Mouse (Mus musculus) spleen, postnatal 4 days (tissue): ENCODE data around the gene Tspan9.

ENCODE experiments used
- DNase-seq, 2 experiments: peaks; one replicate each; pipeline ENCODE4 v3.0.0; 2022; ENCODE audit warnings: low spot score in 2 of 2

Tspan9 gene

DNA sequence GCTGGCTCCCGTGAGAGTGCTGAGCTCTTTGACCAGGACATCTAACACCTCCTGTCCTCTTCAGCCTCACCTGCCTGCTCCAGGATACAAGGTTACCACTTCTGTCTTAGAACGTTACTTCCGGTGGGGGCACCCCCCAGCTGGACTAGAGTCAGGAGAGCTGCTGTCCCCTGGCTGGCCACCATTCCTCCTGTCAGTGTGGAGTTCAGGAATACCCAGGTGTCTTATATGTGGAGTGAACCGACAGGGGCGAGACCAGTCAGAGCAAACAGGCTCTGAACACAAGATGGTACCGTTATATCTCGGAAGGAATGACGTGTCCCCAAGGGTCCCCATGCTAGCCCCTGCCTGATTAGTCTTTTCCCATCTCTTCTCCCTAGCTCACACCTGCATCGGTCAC lies 106.8 kb downstream of the Tspan9 start:
- DNase-seq = no peak

DNA sequence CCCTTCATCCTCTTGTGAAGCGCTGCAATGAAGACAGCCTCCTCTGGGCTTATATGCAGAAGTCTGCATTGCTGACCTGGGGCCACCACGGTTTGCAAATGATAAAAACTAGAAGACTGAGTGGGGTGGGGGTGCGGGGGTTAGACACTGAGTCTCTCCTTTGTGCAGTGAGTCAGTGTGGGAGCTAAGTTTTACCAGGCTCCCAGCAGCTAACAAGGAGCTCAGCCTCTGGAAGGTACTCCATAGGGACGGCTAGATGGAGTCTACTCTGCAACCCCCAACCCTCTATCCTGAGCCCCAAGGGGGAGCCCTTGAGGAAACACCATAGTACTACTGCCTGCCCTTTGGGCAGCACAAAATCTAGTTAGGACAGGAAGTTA lies 107.5 kb downstream of the Tspan9 start:
- no peak for DNase-seq

DNA sequence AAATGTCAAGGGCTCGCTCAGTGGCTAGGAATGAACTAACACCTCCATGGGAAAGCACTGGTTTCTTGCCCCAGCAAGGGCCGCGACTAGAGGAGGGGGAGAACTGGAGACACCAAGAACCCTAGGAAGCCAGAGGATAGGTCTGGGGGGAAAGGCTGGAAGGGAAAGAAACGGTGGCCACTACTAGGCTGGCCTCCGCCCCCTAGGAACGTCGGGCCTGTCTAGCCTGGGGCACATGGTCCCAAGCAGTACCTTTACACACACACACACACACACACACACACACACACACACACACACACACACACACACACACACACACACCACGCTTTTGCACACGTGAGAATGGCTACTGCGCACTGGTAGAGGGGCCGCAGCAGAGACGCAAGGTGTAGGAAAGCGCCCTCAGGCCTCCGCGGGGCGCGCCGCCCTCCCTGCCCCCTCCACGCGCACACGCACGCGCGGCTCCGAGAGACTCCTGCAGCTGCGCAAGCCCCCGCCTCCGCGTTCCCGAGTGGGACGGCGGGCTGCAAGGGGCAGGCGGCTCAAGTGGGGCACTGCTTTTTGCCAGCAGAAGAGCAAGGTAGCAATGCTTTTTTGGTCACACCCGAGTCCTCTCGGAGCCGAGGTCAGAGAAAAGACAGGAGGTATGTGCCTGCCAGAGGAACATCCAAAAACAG lies 108.0 kb downstream of the Tspan9 start:
- DNase-seq = no peak

DNA sequence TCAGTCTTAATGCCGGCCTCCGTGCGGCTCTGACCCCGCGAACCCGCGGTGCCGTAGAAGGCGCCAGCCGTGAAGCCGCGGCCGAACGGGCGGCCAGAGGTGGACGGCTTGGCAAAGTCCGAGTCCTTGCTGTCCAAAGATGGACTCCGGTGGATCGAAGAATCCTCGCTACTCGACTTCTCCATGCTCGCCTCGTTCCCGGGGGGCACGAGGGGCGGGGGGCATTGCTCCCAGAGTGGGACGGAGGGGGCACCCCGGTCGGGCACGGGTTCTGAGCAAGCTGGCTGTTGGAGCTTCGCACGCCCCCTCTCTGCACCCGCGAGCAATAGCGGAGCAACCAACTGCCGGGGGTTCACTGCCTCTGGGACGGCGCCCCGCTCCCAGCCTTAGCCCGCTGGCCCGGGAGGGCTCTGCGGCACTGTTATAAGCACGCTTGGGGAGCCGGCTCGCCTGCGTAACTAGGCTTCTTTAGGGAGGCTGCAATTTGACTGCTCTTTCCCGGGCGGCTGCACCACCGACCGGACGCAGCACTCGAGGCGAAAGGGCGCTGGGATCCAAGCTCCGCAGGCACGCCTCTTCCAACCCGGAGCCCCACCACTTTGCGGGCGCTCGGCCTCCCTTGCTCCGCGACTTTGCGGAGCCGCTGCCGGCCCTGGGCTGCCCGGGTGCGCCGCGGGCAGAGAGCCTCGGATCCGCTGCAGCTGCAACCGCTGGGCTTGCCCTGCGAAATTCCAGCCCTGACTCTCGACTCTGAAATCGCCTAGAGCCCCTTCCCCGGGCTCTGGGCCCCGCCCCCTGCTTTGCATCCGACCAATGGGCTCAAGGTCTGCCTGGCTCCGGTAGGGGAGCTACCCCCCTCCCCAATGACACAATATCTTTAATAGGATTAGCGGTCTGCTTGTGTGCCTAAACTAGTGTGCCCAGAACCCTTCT lies 108.8 kb downstream of the Tspan9 start:
- DNase-seq = no peak

DNA sequence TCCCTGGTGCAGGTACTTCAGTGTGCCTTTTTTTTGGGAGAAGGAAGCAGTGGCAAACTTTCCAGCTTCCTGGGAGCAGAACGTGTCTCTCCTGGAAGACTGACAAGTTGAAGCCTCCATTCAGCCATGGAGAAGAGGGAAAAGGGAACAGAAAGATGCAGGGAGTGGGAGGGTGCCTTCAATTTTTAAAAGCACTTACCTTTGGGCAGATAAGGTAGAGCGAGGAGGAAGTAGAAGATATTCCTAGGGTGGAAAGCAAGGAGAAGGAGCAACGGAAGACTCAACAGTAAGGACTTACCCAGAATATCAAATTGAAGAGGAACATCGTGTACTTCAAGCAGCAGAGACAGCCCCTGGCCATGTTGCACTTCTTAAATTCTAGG lies 109.5 kb downstream of the Tspan9 start:
- DNase-seq = no peak

DNA sequence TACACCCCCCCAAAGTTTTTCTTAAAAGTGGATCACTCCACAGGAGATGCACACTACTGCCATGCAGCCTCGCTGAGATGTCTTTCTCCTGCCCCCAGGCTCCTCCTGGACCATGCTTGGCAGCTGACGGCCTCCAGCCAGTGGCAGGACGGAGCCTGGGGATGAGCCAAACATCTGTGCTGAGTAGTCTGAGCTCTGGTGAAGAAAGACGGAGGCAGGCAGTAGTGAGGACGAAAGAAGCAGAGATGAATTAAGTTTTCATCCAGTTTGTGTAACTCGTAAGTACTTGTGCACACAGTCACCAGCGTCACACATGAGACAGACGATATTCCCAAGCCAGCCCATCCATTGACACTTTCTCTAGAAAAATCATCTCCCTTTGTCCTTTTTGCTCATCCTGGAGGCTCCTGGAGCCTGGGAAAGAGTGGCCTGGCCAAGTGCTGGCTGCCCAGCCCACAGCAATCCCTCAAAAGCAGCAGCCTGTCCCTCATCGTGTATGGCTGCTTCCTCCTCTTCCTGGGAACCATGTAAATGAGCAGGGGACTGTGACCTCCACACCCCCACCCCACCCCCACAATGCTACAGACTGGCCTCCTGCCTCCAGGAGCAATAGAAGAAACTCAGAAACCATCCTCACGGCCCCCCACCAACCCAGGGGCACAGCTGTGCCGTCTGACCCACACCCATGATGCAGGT lies 110.1 kb downstream of the Tspan9 start:
- no peak for DNase-seq

DNA sequence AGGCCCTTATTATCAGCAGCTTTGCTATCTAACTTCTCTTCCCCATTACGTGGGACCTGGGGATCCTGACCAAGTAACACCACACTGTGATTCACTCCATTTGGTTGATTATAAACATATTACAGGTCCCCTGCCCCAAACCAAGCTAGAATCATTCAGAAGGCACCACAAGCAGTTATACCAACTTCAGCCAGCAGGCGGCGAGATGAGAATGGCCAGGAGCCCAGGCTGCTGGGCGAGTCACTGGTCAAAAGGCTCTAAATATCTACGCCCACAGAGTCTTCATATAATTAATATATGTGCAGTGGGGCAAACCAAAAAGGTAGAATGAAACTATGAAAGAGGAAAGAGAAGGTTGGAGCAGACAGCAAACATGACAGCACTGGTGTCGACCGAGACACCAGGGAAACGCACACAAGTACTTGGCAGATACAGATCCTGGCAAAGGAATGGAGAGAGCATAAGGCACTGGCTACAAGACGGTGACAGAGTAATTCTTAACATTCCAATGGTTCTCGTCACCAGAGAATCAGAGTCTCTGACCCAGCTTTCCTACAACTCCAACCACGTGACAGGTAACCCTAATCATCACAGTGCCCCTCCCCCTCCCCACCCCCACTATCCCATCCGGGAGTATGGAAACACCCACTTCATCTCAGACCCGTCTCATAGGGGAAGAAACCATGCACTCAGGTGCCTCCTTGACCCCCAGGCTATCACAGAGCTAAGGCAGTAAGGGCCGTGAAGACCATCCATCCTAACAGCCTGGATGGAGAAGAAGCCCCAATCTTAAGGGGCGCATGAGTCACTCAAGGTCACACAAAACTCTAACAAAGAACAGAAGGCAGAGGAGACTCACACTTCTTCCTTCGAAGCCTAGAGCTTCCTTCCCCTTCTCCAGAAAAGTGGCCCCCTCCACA lies 110.9 kb downstream of the Tspan9 start:
- peak; percentile 45 to 81 for DNase-seq

DNA sequence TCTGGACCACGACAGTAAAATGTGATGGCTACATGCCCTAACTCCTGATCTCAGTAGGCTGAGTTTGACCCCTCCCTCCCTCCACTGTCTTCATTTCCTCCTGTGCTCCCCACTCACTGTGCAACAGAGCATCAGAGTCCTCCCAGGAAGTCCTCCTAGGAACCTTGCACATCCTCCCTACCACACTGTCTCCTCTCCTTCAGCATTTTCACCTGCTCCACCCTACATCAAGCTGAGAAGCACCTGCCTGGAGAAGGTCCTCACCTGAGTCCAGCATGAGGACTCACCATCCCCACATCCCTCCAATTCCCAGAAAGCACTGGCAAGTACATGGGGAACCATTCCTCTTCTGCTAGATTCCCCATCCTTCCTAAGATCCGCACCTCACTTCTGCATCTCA lies 111.8 kb downstream of the Tspan9 start:
- no peak for DNase-seq

DNA sequence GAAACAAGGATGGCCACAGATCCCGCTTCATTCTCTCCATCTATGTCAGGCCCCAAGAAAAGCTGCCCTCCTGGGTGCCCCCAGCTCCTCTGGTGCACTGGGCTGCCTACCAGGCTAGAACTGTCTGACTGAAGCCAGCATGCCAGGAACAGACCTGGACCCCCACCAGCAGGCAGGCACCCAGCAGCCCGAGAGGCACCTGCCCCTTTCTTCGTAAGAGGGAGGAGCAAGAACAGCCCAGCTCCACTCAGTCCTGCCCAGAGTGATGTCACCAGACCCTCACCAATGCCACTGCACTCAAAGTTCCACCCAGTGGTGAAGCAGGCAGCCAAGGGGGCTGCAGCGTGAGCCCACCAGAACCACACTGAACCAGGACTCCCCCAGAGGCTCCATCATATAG lies 112.3 kb downstream of the Tspan9 start:
- no peak for DNase-seq

DNA sequence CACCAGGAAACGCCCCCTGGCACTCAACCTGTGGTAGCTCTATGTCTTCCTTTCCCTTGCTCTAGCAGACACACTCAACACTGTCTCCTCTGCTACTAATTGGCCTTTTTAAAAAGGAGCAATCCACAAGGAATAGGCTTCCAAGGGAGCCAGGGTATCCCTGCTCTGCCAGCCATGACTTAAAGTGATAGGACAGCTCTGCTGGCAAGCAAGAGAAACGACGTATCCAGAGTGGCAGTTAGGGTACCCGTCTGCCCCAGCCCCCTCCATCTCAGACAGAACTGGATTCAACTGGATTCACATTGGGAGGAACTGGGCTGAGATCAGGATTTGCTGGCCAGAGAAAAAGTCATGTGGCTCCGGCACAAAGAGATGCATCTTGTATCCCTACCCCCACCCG lies 112.9 kb downstream of the Tspan9 start:
- no peak for DNase-seq

DNA sequence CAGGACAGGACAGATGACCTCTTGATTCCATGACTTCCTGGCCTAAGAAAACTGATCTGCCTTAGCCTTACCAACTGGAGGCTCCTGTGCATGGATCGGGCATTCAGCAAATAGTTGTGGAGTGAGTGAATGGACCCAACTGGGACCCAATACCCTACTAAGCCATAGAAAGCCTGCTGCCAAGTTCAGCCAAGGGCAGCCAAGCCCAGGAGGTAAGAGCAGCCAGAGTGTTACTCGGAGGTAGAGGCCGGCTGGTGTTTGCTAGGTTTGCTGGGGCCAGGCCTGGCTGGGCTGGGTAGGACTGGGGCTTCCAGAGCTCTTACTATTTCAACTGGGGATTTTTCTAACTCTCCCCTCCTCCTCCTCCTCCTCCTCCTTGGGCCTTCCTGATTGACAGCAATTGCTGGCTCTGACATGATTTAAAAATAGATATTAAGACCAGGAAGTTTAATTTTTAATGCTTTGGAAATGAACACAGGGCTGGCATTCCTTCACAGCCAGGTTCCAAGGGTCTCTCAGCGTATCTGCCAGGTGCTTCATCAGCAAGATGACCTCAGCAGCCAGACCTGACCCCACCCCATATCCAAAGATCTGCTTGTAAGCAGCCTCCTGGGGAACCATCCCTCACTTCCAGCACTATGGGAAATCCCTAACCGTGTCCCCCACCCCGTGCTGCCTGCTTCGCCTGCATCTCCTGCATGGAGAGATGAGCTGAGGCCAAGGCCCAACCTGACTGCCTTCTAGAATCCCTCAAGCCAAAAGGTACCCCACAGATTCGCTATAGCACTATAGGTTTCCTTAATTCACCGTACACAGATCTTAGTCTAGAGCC lies 113.7 kb downstream of the Tspan9 start:
- no peak for DNase-seq

DNA sequence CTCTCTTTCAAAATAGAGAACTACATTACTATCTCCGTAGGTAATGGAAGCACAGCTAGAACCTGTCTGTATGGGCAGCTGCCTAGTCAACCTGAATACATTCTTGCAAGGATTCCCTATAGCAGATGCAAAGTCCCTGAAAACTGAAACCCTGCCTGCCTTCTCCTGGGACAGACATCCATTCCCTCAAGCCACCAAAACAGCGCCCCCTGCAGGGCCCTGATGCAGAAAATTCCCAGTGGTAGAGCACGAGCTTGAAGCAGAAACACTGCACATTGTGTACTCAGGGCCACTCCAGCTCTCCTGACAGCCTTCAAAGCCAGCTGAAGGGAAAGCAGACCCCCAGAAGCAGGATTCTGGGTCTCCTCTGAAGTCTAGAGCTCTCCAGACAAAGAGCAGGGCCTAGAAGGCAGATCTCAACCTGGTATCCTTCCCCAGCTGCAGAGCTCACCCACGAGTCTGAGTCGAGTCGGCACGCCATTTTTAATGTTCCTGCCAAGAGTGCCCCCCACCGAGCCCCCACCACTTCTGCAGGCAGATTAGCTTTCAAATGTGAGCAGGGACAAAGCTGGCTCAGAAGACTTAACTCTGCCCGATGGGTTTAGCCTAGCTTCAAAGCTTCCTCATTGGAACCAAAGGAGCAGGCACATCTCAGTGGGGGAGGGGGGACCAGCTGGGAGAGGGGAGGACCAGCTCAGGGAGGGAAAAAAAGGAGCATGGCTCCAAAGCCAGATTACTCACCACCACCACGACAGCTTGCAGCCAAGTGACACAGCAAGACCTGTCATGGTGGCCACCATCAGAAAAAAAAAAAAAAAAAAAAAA lies 115.1 kb downstream of the Tspan9 start:
- no peak for DNase-seq

DNA sequence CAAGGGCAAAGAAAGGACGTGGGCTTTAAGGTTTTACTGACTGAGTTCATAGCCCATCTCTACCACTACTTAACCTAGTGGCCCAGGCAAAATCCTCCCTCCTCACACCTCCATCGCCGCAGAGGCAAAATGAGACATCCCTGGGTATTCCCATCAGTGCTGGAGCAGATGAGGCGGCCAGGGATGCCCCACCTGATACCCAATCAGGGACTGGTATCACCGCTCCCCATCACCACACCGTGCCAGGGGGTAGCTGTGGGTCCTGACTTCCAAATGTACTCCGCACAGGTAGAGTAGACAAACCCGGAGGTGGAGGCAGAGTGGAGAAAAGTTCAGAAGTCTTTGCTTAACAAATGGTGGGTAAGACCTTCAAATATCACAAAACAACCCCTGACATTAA lies 117.4 kb downstream of the Tspan9 start:
- DNase-seq = no peak

DNA sequence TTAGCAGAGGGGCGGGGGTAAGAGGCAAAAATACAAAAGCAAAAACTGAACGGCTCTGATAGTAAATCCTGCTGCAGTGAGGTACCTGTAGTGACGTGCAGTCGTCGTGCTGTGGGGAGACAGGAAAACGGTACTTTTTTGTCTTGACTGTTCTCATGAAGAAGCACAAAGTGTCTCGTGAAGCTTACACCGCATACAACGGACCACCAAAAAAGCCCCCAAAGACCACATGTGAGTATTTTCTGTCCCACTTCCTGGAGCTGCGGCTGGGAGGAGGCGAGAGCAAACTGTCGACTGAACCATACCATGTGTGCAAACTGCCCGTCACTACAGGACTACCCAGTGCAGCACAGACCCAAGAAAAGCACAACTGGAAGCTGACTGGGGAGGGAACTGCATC lies 117.8 kb downstream of the Tspan9 start:
- no peak for DNase-seq

DNA sequence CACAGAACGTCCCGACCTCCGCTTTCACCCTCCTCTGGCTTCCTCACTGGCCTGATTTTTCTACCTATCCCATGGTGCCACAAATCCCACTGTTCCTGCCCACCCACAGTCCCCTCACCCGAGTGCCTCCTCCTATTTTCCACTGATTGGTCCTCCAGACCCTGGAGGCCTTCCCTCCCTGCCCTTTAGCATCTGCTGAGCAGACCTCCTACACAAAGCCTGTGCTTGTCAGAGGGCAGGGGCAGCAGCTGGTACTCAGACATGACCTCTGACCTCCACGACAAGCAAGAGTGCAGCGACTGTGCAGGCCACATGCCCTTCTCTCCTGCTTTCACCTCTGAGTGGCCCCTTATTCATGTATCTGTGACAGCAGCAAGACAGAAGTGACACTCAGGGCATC lies 121.2 kb downstream of the Tspan9 start:
- DNase-seq = no peak

DNA sequence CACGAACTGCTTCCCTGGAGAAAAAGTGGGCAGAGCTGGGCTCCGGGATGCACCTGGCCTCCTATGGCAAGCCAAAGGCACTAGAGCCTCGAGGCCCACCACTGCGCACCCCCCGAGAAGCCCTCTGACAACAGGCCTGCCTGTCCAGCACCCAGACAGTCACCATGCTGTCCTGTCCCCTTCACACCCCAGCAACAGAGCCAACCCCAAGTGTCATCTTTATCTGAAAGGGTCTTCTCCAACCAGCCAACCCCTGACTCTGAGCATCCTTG lies 121.5 kb downstream of the Tspan9 start:
- DNase-seq = no peak

DNA sequence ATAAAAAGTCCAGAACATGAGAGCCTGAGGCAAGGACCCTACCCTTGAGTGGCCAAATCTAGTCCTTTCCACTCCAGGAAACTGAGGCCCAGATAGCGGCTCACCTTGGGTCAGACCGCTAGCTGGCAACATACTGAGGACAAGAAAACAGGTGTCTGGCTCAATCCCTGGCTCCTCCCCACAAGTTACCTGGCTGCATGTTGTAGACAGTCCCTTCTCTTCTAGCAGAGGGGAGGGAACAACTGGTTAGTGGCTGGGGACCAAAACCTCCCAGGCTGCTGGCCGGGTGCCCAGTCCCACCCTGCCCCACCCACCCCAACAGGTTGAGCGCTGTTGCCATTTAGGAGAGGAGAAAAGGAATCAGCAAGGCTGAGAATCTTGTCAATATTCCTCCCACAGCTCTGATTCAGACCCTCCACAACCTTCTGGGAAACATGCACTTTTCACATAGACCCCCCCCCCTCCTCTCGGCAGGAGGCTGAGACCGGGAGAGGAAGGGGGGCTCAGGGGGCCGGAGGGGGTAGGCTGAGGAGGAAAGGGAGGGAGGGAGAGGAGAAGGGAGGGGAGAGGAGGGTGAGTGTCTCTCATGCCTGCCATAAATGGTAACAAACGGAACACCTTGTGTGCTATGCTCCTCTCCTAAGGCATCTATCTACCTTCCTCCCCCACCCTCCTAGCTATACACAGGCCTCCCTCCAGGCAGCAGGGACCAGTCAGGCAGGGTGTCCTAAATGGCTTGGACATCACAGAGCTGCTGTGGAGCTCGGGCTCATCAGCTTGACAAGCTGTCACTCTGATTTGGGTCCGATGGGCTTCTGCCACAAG lies 122.1 kb downstream of the Tspan9 start:
- no peak for DNase-seq

DNA sequence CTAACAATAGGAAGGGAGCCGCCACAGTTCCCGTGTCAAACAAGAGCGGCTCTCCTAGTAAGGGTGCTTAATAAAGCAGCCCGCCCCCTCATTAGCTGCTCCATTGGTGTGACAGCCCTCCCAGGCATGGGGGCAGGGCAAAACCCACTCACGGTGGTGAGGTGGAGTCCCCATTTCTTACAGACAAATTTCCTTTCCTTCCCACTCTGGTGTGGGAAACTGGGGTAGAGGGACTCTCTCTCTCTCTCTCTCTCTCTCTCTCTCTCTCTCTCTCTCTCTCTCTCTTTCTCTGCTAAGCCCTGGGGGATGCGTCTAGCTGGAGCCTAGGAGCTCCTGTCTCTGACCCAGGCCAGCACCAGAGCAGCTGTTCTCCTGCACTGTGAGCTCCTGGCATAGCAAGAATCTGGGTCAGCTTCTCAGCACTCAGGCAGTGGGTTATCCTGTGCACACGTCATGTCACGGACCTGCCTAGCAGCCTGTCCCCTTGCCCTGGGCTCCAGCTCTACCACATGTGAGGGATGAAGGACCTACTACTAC lies 122.8 kb downstream of the Tspan9 start:
- no peak for DNase-seq

DNA sequence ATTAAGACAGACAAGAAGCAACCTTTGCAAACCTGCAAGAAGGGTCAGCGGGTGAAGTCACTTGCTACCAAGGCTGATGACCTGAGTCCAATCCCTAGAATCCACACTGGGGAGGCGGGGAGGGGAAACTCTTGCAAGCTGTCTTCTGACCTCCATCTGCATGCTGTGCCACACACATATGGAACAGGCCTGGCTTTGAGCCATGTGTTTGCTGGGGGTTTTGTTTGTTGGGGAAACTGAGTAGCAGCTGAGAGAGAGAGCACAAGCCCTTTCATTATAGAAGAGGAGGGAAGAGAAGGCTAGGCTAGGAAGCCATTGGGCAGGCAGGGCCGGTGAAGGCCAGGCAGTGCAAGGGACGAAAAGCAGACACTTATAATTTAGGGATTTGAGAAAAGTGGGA lies 123.3 kb downstream of the Tspan9 start:
- no peak for DNase-seq
